Mouse (Mus musculus): ENCODE measurements at regions not wholly inside any gene's neighbourhood (a gene's known extent, or its start where the extent isn't known, plus 50 kb on each side); places are given as distances from the start of the nearest gene placed in this dataset.

DNA sequence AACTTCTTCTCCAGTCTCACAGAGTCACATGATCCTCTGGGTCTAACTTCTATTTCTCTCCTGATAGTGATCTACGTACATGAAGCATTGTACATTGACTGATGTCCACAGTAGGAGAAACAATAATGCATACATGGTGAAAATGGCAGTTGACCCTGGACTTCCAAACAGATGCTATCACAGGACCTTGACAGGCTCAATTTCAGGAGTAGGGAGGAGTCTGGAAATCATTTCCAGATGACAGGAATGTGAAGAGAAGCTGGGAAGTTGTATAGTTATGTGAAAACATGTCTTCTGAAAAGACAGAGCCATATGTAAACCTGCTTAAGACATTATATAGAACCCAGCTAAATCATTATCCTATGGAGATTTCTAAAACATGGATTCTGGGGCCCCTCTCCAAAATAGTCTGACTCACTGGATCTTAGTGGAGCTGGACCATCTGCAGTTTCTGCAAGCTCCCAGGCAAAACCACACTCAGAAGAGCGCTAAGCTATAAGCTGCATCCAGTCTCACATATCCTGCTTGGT lies 322.3 kb upstream of the Ldb2 start:
- DNase-seq, result no peak

- no peak for DNase-seq
These were observed 320.3 kb upstream of the Ldb2 start for GRCm38 (mm10) chr5:45119757-45120156.

- DNase-seq, result no peak
These were observed 311.8 kb upstream of the Ldb2 start for GRCm38 (mm10) chr5:45111246-45111645.

DNA sequence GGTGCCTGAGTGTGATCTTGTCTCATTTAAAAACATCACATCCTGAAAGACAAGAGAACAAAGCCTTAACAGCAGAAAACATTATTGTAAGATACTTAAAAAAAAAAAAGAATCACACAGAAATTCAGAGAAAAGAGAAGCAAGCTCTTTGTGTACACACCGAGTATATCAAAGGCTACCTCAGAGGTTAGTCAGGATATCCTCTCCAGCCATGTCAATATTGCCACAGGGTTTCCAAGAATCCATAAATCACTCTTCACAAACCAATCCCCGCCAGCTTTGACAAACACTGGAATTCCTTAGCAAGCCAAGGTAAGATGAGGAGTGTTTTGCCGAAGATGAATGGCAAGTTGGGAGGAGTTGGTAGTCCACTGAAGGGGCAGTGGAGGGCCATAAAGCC lies 311.3 kb upstream of the Ldb2 start:
- no peak for DNase-seq

- no peak for DNase-seq
These were observed 305.8 kb upstream of the Ldb2 start for GRCm38 (mm10) chr5:45105236-45105816.

- no peak for DNase-seq
These were observed 304.4 kb upstream of the Ldb2 start for GRCm38 (mm10) chr5:45103763-45104428.

- DNase-seq, result peak; percentile 12 to 37
These were observed 303.2 kb upstream of the Ldb2 start for GRCm38 (mm10) chr5:45102661-45103060.

DNA sequence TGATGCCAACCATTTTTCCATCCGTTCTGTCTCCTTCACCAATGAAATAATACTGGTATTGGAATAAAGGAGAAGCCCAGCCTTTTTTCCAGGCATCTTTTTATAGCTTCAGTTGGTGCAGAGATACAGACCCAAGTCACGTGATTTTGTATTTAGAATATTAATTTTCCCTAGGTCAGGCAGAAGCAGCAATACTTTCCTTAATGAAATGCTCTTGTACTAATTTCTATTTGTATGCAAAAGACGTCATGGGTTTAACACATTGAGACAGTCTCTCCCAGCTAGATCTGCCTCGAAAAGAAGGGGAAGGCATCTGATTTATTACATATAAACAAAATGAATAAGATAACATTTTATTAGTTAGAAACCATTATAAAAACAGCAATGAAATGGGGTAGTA lies 302.3 kb upstream of the Ldb2 start:
- no peak for DNase-seq

DNA sequence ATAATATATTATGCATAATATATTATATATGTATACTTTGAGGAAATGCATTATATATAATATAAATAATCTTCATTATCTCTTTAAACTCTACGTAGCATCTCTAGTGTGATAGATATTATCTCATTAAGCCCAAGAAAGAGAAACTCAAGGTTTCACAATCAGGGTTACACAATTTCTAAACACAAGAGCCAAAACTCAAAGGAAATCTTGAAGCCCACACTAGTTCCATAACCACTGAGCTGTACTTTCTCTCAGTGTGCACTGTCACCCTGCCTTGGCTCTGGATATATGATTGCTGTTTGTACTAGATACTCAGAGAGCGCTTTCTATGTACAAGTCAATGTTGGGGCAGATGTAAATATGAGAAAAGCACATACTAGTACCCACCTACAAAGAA lies 299.6 kb upstream of the Ldb2 start:
- DNase-seq, result no peak

DNA sequence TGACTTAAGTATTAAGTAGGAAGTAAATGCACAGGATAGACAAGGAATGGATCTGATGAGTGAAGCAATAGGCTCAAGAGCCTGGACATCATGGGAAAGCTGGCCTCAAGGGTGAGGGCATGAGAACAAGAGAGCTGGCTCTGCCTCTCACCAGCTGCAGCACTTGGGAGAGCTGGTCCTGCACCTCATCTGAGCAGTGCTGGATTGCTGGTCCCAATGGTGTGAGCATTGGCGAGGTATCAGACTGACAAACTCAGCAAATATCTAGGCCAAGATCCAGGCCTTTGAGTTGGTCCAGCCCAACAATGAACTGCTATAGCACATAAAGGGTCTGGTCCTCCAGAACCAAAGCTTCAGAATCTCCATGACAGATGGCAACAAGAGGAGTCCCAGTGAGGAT lies 298.5 kb upstream of the Ldb2 start:
- peak in 1 of 2 experiments; percentile 7 for DNase-seq

DNA sequence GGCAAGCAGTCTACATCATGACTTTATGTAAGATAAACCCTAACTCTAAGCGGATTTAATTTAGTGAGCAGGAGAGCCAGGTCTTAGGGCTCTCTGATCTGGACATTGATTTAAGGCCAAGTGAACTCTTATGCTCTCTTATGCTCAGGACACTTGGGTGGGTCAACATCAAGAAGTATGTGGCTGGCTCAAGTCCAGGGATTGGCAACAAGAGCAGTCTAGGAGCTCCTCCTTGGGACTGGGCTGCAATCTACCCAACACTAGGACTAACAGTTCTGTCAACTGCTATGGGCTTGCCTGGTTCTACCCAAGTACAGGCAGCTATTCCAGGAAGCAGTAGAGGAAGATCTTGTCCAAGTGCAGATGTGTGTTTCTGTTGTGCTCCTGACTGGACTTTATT lies 285.3 kb upstream of the Ldb2 start:
- DNase-seq, result peak in 1 of 2 experiments; percentile 1

GRCm38 (mm10) chr5:45082601-45083000 lies 283.1 kb upstream of the Ldb2 start:
- no peak for DNase-seq

DNA sequence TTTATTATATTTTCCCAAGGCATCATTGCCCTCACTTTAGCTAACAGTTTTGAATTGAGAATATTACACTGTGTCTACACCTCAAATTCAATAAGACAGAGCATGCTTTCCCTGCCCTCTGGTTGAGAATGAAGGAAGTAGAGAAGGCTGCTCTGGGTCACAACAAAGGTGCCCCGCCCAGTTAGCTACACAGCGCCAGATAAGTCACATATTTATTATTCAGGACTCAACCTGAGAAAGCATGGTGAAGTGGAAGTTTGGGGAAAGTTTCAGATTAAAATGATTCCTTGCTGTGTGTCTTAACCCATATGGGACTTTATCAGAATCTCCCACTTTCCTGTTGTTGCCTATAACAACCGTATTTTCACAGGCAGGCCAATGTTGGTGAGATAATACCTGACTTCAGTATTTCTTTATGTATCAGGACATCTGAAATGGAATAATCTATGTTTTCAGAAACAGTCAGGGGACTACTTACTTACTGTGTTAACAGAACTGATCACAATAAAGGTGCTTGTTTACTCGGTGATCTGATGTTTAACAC lies 276.9 kb upstream of the Ldb2 start:
- no peak for DNase-seq

GRCm38 (mm10) chr5:45075195-45075594 lies 275.7 kb upstream of the Ldb2 start:
- no peak for DNase-seq

DNA sequence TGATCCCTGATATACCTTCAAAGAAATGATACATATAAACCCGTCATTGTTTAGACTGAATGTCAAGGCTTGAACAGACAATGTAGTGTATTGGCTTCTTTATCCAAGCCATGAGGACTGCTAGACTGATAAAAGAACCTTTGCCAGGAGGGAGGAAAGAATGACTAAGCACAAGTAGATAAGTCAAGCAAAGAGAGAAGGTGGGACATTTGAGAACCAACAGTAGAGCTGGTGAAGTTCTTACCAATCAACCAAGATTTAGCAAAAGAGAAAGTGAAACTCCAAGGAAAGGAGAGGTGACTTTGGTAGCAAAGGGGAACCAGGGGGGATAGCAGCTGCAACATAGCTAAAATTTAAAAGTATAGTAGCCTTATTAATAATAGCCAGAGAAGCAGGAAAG lies 273.0 kb upstream of the Ldb2 start:
- DNase-seq, result no peak

GRCm38 (mm10) chr5:45065917-45066699 lies 266.6 kb upstream of the Ldb2 start:
- DNase-seq, result no peak

- no peak for DNase-seq
These were observed 263.1 kb upstream of the Ldb2 start for GRCm38 (mm10) chr5:45062567-45062966.

DNA sequence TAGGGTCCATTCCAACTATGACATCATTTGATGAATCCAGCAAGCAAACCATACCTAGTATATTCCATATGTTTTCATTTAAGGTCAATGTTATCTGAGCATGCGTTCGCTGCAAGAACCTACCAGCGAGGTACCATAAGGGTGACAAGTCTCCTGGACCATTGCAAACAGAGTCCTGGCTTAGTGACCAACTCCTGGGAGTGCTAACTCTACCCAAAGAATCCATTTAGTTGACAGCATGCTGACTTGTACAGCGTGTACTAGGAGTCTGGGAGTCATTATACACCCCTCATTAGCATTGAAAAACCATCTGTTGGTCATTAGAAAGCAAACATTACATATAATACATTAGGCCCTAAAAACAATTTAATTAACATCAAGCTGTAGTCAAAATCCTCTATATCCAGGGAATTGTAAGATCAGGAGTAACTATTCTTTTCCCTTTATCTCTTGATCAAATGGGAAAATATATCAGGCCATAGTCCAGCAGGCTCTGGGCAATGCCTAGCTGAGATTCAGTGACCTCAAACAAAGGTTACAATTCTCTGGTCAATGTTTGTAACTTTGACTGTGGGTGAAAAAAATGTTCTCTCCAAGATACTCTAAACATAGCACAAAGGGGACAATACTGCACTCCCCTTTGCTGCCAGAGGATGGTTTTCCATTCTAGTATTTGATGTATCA lies 255.9 kb upstream of the Ldb2 start:
- no peak for DNase-seq

- DNase-seq, result no peak
These were observed 249.9 kb upstream of the Ldb2 start for GRCm38 (mm10) chr5:45049410-45049809.

DNA sequence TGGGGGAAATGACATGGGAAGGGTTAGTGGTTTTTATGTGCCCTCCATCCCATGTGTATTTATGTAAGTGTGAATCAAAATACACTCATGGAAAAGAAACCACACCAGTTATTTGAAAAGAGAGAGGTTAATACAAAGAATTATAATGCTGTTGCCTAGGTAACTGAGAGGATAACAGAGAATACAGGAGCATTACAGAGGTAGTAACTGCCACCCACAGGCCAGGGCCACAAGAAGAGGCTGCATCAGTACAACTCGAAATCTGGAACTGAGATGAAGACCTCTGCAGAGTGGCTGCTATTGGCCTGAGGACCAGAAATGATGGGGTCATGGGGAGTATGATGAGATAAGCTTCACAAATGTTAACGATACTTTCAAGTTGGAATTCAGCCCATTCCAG lies 243.4 kb upstream of the Ldb2 start:
- DNase-seq, result no peak

GRCm38 (mm10) chr5:45036430-45036829 lies 236.9 kb upstream of the Ldb2 start:
- DNase-seq, result no peak

DNA sequence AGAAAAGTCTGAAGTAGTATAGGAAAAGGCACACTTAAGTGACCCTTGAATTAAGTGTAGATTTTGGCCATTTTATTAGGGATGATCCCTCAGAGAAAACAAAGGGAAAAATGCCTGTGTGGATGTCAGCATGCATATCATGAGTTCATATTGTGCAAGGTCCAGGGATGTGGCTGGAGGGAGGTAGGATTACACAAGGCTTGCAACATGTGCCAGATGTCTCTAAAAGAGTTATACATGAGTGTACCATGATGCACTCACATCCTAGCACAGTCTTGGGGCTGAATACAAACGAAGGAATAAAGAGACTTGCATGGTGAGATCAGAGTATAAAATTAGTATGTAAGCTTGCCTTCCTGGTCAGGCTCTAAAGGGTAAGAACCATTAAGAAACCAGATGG lies 233.7 kb upstream of the Ldb2 start:
- no peak for DNase-seq
